Mouse (Mus musculus) hindbrain, embryonic 12.5 days (tissue): ENCODE results near the gene Krtap4-1. TPM values are rescaled to one million over a fixed set of nuclear protein-coding genes. Genes with fewer than 3 reads are reported as not detected.

Experiments used
- ATAC-seq: fragments of 200-750 bp; cut with Nextera tagmentation; 2 replicates; pipeline ENCODE4 v1.8.0; 2017; ENCODE audit warnings: moderate TSS enrichment; ENCODE audit not compliant: low FRiP score
- H3K27ac ChIP-seq: fragments of 300-500 bp; sonication (generic); 2 replicates; pipeline ENCODE4 v1.5.1; 2016; ENCODE audit warnings: mild to moderate bottlenecking
- H3K27me3 ChIP-seq: fragments of 300-500 bp; sonication (generic); 2 replicates; pipeline ENCODE4 v1.6.1; 2016; ENCODE audit warnings: mild to moderate bottlenecking
- H3K36me3 ChIP-seq: fragments of 300-500 bp; sonication (generic); 2 replicates; pipeline ENCODE4 v1.6.1; 2016; ENCODE audit warnings: mild to moderate bottlenecking
- H3K4me1 ChIP-seq: fragments of 300-500 bp; sonication (generic); 2 replicates; pipeline ENCODE4 v1.6.1; 2016
- H3K4me2 ChIP-seq: fragments of 300-500 bp; sonication (generic); replicated peaks from 2 replicates; pipeline ENCODE4 v1.6.1; 2016; ENCODE audit warnings: mild to moderate bottlenecking
- H3K4me3 ChIP-seq: fragments of 300-500 bp; sonication (generic); 2 replicates; pipeline ENCODE4 v1.5.1; 2016; ENCODE audit warnings: mild to moderate bottlenecking
- H3K9ac ChIP-seq: fragments of 300-500 bp; sonication (generic); 2 replicates; pipeline ENCODE4 v1.6.1; 2016; ENCODE audit warnings: mild to moderate bottlenecking, moderate library complexity
- H3K9me3 ChIP-seq: fragments of 300-500 bp; sonication (generic); replicated peaks from 2 replicates; pipeline ENCODE4 v1.6.1; 2016; ENCODE audit warnings: mild to moderate bottlenecking
- WGBS: fragments of 180-500 bp; shearing (Covaris S2); methylation state at CpG from one replicate; pipeline ENCODE4 v1.1.7; 2016; 5-methylcytosine and 5-hydroxymethylcytosine counted together
- polyA plus RNA-seq: library from polyadenylated mRNA; unstranded; fragments of >200 nt; fragmentation: Nextera tagmentation; extraction: Ambion mirVana; gene quantifications from 2 replicates; pipeline ENCODE4 v1.2.1, GENCODE M21; 2016

Gene Krtap4-1
- polyA plus RNA-seq, 1 experiment from 2014 or later = not detected

- H3K4me1 ChIP-seq = no peaks in the 10 kb centered on the region
- no peak within 1 kb of the TSS for H3K4me3 ChIP-seq
- no peak within 1 kb of the TSS for H3K27ac ChIP-seq
- no peaks in the 10 kb centered on the region for H3K27me3 ChIP-seq
- no peak within 1 kb of the TSS for H3K4me2 ChIP-seq
- H3K9me3 ChIP-seq = no peaks in the 10 kb centered on the region
- H3K36me3 ChIP-seq = no peaks in the 10 kb centered on the region
- WGBS = 90% methylated on average over 6 of the region's 6 CpGs
- ATAC-seq = no peak
- no peak within 1 kb of the TSS for H3K9ac ChIP-seq
Observed at GRCm38 (mm10) chr11:99580636-99581035, 47.4 kb downstream of the Krtap4-1 start, which contains the start of gene Krtap1-5. Gene Krtap1-5 (minus strand): TSS chr11:99581016.

Other genes starting within 250 kb of the Krtap4-1 start
- gene Krt10, start 238.9 kb downstream of the Krtap4-1 start, polyA plus RNA-seq = 32.7 and 39.8 TPM in 2 replicates
- gene Krt12, start 206.0 kb downstream of the Krtap4-1 start, polyA plus RNA-seq = 0.12 TPM in 1 of 2 replicates, not detected in the other
- 0.35 TPM in 2 replicates for gene Krt20, start 190.1 kb downstream of the Krtap4-1 start, polyA plus RNA-seq
- gene Krt23, start 135.1 kb downstream of the Krtap4-1 start, polyA plus RNA-seq = 0.22 TPM in 1 of 2 replicates, not detected in the other
- not detected in 2 replicates for gene Krt39, start 106.9 kb downstream of the Krtap4-1 start, polyA plus RNA-seq
- gene Krt40, start 85.1 kb downstream of the Krtap4-1 start, polyA plus RNA-seq = not detected in 2 replicates
- not detected in 2 replicates for gene Krtap3-3, start 77.4 kb downstream of the Krtap4-1 start, polyA plus RNA-seq
- gene Krtap3-2, start 71.4 kb downstream of the Krtap4-1 start, polyA plus RNA-seq = not detected in 2 replicates
- not detected in 2 replicates for gene Gm11939, start 68.8 kb downstream of the Krtap4-1 start, polyA plus RNA-seq
- gene Krtap3-1, start 61.6 kb downstream of the Krtap4-1 start, polyA plus RNA-seq = not detected in 2 replicates
- not detected in 2 replicates for gene Krtap1-5, start 47.2 kb downstream of the Krtap4-1 start, polyA plus RNA-seq
- gene Krtap1-4, start 44.6 kb downstream of the Krtap4-1 start, polyA plus RNA-seq = not detected in 2 replicates
- gene Krtap1-3, start 36.9 kb downstream of the Krtap4-1 start, polyA plus RNA-seq = not detected in 2 replicates
- gene Krtap9-3, start 30.1 kb downstream of the Krtap4-1 start, polyA plus RNA-seq = not detected in 2 replicates
- gene Gm11938, start 24.9 kb downstream of the Krtap4-1 start, polyA plus RNA-seq = not detected in 2 replicates
- gene Gm11937, start 18.0 kb downstream of the Krtap4-1 start, polyA plus RNA-seq = not detected in 2 replicates
- gene Krtap2-4, start 13.4 kb downstream of the Krtap4-1 start, polyA plus RNA-seq = not detected in 2 replicates
- gene Gm11562, start 7.8 kb downstream of the Krtap4-1 start, polyA plus RNA-seq = not detected in 2 replicates
- not detected in 2 replicates for gene Krtap4-2, start 6.8 kb upstream of the Krtap4-1 start, polyA plus RNA-seq
- gene Krtap4-7, start 15.9 kb upstream of the Krtap4-1 start, polyA plus RNA-seq = not detected in 2 replicates
- gene Gm11555, start 22.0 kb upstream of the Krtap4-1 start, polyA plus RNA-seq = not detected in 2 replicates
- not detected in 2 replicates for gene Gm11563, start 30.7 kb upstream of the Krtap4-1 start, polyA plus RNA-seq
- not detected in 2 replicates for gene Krtap4-6, start 37.7 kb upstream of the Krtap4-1 start, polyA plus RNA-seq
- gene Gm14190, start 62.5 kb upstream of the Krtap4-1 start, polyA plus RNA-seq = not detected in 2 replicates
- not detected in 2 replicates for gene Gm14180, start 106.1 kb upstream of the Krtap4-1 start, polyA plus RNA-seq
- not detected in 2 replicates for gene Gm11595, start 144.7 kb upstream of the Krtap4-1 start, polyA plus RNA-seq
- not detected in 2 replicates for gene Krtap4-8, start 152.5 kb upstream of the Krtap4-1 start, polyA plus RNA-seq
- gene Krtap4-9, start 157.0 kb upstream of the Krtap4-1 start, polyA plus RNA-seq = not detected in 2 replicates
- gene Gm11596, start 165.2 kb upstream of the Krtap4-1 start, polyA plus RNA-seq = not detected in 2 replicates
- gene Gm11569, start 170.7 kb upstream of the Krtap4-1 start, polyA plus RNA-seq = not detected in 2 replicates
- gene Gm11554, start 176.2 kb upstream of the Krtap4-1 start, polyA plus RNA-seq = not detected in 2 replicates
- gene Krtap4-13, start 181.7 kb upstream of the Krtap4-1 start, polyA plus RNA-seq = not detected in 2 replicates
- not detected in 2 replicates for gene Gm11564, start 187.4 kb upstream of the Krtap4-1 start, polyA plus RNA-seq
- gene 2300003K06Rik, start 209.8 kb upstream of the Krtap4-1 start, polyA plus RNA-seq = not detected in 2 replicates
- not detected in 2 replicates for gene Krtap4-16, start 223.4 kb upstream of the Krtap4-1 start, polyA plus RNA-seq
- gene Gm11568, start 229.7 kb upstream of the Krtap4-1 start, polyA plus RNA-seq = not detected in 2 replicates
- not detected in 2 replicates for gene Gm11559, start 236.2 kb upstream of the Krtap4-1 start, polyA plus RNA-seq
- not detected in 2 replicates for gene Krtap9-1, start 245.2 kb upstream of the Krtap4-1 start, polyA plus RNA-seq